Mouse (Mus musculus) gastrocnemius, adult 2 months (tissue): ENCODE measurements at regions not wholly inside any gene's neighbourhood (a gene's known extent, or its start where the extent isn't known, plus 50 kb on each side); places are given as distances from the start of the nearest gene placed in this dataset.

Source experiments
- DNase-seq: peaks from one replicate; pipeline ENCODE4 v3.0.0; 2022
- H3K27ac ChIP-seq: fragments of 200-600 bp; 2 replicates; pipeline ENCODE4 v1.8.1; 2022; ENCODE audit warnings: mild to moderate bottlenecking
- H3K4me3 ChIP-seq: fragments of 200-600 bp; 2 replicates; pipeline ENCODE4 v1.8.1; 2022; ENCODE audit warnings: mild to moderate bottlenecking, moderate library complexity
- CTCF ChIP-seq: fragments of 200-600 bp; IDR thresholded peaks from 2 replicates; pipeline ENCODE4 v1.8.1; 2022; ENCODE audit warnings: antibody characterized with exemption, mild to moderate bottlenecking, moderate library complexity
- intact Hi-C: fragments of 180-260 bp; cut with DNase I; formaldehyde crosslinking; loops from one replicate; pipeline ENCODE4 v1.15.1; 2025

DNA sequence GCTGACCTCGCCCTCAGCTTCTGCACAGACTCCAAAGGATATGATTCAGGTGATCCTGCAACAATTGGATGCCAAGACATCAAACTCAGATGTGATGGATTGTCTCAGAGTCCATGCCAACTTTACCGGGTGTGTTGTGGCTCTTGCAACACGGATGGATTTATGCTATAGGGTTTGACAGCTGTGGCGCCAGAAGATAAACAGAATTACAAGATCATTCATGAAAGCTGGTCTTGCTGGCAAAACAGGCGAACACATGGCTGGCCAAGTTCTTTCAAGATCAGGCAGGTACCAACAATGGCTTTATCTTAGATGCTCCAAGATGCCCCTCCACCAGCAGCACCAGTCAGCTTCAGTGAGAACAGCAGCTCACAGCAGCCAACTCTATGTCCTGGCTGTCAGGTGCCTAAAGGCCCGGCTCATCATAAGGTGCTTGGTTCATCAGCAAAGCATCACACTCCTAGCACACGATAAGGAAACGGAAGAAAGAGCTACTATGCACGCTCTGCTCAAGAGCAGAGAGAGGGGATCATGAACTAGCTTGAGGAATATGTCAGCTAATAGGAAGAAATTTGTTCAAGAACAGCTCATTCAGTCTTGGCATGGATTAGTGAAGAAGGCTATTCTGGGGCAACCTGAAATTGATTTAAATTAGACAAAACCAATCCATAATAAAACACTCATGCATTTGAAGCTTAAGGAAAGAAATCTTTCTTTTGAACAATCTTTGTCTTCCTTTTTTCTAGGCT is 229.9 kb upstream of the Map3k1 start:
- Histone ChIP-seq H3K4me3 (no peak overlapping the region), H3K27ac (no peak overlapping the region)
- TF ChIP-seq CTCF: no peak
- intact Hi-C loops: no loop called here
- DNase-seq: no peak

DNA sequence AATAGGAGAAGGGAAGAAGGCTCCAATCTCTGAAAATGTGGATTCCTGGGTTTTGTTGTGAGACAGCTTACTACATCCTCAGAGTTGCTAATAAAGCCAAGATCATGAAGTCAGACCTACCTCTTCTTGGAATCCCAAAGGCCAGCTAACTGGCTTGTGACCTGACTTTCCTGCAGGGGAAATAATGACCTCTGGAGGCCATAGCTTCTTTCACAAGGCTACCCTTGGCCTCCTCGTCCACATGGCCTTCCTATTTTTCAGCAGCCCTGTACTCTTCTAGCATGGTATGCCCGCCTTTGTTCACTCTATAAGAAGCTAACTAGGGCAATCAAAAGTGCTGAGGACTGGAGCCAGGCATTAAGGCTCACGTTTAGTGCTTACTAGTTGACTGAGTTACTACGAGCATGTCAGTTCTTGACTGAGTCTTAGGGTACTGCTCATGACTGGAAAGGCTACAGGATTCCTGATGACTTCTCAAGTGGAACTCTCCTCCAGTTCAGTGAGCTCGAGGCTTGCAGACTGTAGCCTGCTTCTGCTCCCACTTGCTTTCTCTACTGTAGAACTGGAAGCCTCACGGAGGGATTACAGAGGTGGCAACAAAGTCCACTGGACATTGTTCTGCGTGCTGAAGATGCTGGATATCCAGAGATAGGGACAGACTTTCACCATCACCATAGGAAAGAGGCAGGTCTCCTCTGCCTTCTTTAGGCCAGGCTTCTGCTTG is 230.8 kb upstream of the Map3k1 start:
- no peak for DNase-seq
- Histone ChIP-seq H3K27ac (no peak overlapping the region), H3K4me3 (no peak overlapping the region)
- intact Hi-C loops: no loop called here
- TF ChIP-seq CTCF: no peak

DNA sequence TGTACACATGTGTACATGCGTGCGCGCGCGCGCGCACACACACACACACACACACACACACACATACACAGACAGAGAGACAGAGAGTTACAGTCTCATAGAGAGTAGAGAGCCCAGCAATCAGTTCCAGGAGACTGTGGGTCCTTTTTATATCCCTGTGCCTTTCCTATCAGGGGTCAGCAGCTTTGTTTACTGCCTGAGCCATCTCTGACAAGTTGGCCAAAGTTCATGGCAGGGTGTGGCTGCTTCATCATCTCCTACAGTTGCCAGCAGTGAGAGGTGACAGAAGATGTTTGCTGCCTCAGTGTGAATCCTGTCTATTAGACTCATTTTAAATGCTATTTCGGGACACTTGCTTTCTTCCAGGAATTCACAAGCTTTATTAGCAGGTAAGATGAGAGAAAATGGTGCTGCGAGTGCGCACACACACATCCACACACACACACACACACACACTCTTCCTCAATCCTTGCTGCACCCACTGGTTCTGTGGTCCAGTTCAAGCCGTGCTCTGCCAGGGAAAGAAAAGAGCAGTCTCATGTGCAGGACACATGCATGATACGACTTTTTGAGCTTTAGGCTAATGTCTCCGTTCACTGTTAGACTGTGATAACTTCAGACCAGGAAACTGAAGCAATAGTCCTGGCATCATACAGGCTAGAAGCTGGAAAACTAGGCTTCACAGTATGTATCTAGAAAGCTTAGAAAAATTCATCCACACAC is 234.9 kb upstream of the Map3k1 start:
- no peak for DNase-seq
- intact Hi-C loops: no loop called here

DNA sequence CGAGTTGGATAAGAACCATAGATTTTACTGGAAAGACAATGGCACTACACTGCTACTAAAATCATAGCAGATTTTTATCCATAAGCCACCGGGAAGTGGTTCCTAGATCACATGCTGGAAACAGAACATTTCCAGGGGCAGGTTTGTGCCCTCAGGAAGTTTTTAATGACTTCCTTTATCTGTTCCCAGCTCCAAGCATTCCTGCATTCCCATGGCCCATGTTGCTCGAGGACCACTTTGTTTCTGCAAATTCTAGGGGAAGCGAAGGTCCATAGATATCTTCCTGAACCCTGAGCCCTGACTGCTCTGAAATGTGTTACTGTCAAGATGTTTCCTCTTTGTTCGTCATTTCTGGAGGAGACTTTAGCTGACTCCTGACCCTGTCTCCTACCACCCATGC is 235.6 kb upstream of the Map3k1 start:
- no peak for TF ChIP-seq CTCF
- H3K4me3 ChIP-seq: no peak overlapping the region
- no peak overlapping the region for H3K27ac ChIP-seq
- no peak for DNase-seq
- intact Hi-C loops: no loop called here

More for the DNA sequence above, 234.9 kb upstream of the Map3k1 start:
- Histone ChIP-seq H3K4me3 (no peak overlapping the region), H3K27ac (no peak overlapping the region)
- TF ChIP-seq CTCF: no peak

DNA sequence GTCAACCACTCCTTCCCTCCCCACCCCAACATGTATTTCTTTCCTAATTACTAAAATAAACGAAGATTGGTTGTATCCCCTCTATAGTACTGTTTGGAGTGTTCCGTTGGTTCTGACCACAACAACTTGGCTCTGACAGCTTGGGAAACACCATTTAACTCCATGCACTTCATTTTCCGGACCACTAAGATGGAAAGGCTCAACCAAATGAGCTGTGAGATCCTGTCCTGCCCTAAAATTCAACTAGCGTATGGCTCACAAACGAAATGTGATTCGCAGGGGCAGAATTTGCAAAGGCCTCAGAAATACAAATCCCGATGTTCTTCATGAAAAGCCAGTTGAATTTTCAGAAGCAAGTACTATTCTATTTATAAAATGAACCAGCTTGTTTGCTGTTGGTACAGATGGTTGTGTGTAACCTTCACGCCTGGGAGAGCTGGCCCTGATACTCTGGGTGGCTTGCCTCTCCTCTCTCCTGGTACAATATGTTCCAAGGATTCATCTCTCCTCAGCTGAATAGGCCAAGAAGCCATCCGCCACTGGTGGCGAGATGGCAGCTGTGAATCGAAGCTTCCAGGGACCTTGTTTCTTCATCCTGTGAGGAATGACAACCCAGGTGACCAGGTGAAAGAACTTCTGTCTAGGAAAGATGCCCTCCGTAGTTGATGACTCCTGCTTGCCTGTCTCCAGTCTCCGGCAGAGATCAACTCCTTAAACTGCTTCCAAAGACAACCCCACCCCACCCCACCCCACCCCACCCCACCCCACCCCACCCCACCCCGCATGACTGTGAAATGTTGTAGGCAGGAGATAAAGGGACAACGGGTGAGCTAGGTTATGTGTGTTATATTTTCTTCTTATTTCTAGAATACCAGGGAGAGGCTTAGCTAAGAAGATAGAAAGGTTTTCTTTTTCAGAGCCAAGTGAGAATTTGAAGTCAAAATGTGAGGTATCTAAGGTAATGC is 237.7 kb upstream of the Map3k1 start:
- H3K4me3 ChIP-seq: no peak overlapping the region
- TF ChIP-seq CTCF: no peak
- H3K27ac ChIP-seq: no peak overlapping the region
- no peak for DNase-seq
- intact Hi-C loops: no loop called here

DNA sequence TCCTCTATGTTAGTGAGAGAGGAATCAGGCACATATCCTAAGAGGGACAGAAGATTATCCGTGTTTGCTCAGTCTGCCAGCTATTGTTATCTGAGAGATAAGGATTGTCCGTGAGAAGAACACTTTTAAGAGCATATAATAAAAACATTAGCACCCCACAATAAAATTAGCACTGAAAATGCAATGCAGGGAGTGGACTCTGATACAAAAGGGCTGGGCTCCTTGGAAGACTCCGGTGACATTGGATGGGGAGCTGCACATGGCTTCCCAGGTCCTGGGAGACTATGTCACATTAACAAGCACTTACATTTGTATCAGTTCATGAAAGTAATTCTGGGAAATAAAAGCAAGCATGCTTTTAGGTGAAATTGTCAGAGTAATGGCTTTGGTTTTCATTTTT is 238.6 kb upstream of the Map3k1 start:
- H3K4me3 ChIP-seq: no peak overlapping the region
- intact Hi-C loops: no loop called here
- TF ChIP-seq CTCF: no peak
- DNase-seq: no peak
- no peak overlapping the region for H3K27ac ChIP-seq

DNA sequence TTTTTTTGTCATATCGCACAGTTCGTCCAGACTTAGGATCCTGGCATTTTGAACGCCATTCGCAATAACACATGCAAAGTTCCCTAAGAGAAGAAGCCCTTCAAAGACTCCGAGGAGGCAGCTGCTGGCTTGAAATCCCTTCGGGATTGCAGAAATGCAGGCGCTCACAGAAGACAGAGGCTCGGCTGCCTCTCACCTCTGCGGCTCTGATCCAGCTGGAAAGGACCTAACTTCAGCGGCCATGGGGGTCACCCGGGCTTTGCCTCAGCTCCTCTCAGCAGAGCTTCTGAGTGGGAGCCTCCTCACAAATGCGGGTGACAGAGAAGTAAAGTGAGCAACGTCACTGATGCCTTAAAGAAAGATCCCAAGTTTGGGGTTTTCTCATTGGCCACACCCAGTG is 239.1 kb upstream of the Map3k1 start:
- Histone ChIP-seq H3K27ac (no peak overlapping the region), H3K4me3 (no peak overlapping the region)
- TF ChIP-seq CTCF: no peak
- no peak for DNase-seq
- intact Hi-C loops: no loop called here

DNA sequence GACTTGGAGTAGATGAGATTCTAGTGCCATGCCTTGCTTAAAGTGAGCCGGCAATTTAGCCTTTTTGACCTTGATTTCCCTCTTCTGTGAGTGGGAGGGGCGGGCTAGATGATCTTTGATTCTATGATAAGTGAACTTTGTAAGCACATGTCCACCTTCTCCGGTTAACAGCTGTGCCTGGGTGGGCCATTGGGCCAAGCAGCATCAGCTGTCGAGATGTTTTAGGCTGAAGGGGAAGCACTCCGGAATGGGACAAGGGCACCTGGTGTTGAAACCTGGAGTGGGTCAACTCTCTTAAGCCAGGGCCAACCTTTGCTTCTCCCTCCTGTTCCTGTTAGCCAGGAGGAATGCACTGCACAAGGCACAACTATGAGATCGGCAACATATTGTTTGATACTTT is 239.5 kb upstream of the Map3k1 start:
- DNase-seq: no peak
- Histone ChIP-seq H3K4me3 (no peak overlapping the region), H3K27ac (no peak overlapping the region)
- TF ChIP-seq CTCF: no peak
- intact Hi-C loops: no loop called here

DNA sequence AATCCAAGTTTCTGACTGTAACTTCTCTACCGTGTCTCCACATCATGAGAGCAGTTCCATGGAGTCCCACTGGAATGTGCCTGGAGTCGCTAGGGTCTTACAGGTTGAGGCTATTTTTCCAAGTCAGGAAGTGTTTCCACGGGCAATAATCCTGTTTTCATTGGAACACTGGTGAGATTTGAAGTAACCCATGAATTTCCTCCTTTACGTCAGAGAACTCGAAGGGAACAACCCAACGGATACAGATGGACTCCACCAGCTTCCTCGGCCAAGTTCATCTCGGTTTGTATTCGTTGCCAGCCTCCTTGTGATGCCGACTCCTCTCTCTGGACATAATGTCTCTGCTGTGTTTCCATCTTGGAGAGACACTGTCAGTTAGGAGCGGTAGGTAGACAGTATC is 237.4 kb upstream of the Ankrd55 start:
- Histone ChIP-seq H3K4me3 (no peak overlapping the region), H3K27ac (peak overlapping the region; percentile 12)
- no peak for TF ChIP-seq CTCF
- no peak for DNase-seq
- intact Hi-C loops: loop anchor here (5.0 to 10.0 kb wide), 2 partner anchors 54 to 96 kb away; no protein-coding TSS in a partner anchor

DNA sequence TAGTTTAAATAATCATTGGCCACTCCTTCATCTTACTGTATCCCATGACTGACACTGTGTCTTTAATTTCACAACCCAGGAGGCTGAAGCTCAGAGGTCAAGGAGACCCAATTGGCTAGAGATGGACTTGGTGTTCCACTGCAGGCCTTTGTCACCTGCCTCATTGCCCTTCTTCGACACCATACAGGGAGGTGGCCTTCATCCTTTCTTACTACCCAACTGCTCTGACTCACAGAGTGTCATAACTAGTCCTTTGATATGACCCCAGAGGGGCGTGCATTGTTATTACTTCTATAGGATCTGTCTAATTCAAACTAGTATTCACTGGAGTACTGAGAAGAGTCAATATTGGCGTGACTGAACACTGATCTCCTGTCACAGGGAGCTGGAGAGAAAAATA is 236.2 kb upstream of the Ankrd55 start:
- DNase-seq: no peak
- Histone ChIP-seq H3K27ac (no peak overlapping the region), H3K4me3 (no peak overlapping the region)
- TF ChIP-seq CTCF: no peak
- intact Hi-C loops: loop anchor here (5.0 to 10.0 kb wide), 2 partner anchors 55 to 97 kb away; no protein-coding TSS in a partner anchor

DNA sequence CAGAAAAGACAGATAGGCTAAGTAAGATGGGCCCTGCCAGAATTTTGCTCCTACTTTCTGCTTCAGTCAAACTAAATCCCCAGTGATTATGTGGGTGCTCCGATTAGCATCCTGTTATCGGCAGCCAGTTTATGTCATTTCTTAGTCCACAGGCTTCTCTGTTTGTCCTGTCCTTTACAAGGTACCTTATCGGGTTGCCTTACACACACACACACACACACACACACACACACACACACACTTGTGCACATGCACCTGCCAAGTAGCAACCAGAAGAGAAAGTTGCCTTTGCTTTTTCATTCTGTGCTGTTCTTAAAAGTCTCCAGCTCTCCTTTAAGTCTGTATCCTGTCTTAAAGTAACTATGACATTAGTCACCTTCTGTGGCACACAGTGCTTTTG is 235.8 kb upstream of the Ankrd55 start:
- no peak for DNase-seq
- no peak overlapping the region for H3K27ac ChIP-seq
- intact Hi-C loops: loop anchor here (5.0 to 10.0 kb wide), 2 partner anchors 55 to 98 kb away; no protein-coding TSS in a partner anchor
- no peak overlapping the region for H3K4me3 ChIP-seq
- TF ChIP-seq CTCF: no peak

DNA sequence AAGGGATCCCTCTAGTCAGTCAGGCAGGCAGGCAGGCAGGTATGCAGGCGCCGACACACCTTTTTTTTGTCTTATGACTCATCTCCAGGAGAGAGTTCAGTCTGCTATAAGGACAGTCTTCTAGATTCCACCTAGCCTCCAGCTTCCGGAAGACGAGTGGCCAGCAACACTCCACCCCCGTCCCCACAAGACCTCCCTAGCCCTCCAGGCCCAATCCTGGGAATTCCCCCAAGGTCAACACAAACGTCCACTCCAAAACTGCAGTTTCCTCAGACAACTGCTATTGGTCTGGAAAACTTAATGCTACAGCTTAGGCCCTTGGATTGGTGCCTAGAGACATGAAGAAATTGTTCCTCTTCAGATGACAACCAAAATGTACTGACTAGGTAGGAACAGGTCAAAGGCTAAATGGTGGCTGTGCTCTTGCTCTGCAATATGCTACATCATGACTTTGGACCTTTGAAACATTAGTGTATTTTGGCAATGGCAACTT is 233.3 kb upstream of the Ankrd55 start:
- intact Hi-C loops: loop anchor here (5.0 to 10.0 kb wide), 2 partner anchors 58 to 100 kb away; no protein-coding TSS in a partner anchor
- Histone ChIP-seq H3K4me3 (no peak overlapping the region), H3K27ac (no peak overlapping the region)
- DNase-seq: no peak
- TF ChIP-seq CTCF: no peak
